Mouse (Mus musculus): Measurements from ENCODE around the gene Swap70. TPM values are rescaled to one million over a fixed set of nuclear protein-coding genes. Genes with fewer than 3 reads are reported as not detected.
"Not testable (repeated sequence)": the region's sequence is repeated elsewhere in the genome, so short reads cannot be mapped to it uniquely, and the experiment has no call there.

The Swap70 gene
- polyA plus RNA-seq, 1 experiment from 2014 or later: 22.7 TPM

DNA sequence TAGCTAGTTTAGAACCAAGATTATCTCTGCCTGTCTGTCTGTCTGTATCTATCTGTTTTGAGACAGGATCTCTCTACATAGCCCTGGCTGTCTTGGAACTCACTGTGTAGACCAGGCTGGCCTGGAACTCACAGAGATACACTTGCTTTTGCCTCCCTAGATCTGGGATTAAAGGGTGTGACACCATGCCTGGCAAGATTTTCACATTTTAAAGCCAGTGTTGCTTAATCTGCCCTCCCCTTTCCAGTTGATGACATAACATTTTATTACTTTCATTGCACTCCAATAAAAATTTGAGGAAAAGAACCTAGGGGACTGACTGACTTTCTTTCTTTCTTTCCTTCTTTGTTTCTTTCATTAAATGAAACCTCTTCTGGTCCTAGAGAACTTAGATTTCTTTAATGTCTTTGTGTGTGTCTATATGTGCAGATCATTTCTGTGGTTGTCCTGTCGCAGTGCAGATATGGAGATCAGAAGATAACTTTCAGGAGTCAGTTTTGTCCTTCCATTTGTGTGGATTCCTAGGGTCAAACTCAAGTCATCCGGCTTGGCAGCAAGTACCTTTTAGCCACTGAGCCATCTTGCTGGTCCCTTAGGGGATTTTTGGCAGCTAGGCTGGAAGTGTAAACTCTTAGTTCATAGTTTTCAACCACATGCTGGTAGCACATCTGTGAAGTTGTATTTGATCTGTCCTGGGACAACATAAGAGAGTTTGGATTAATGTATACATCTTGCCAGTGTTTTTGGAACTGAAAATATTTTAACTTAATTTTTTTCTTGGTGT is 2.4 kb downstream of the Swap70 start:
- Histone ChIP-seq H3K27ac (replicated peaks; ENCODE audit: low read depth, low read length) (no peak overlapping the region), H3K36me3 (replicated peaks; ENCODE audit: control insufficient read depth, insufficient read depth, low read depth, low read length) (no peaks in the 10 kb centered on the region), H3K27me3 (ENCODE audit: control insufficient read depth, insufficient read depth, low read length) (no peaks in the 10 kb centered on the region), H3K4me1 (ENCODE audit: control insufficient read depth, insufficient read depth, low read length) (no peaks in the 10 kb centered on the region), H3K4me2 (ENCODE audit: low read depth, low read length) (no peak overlapping the region), H3K9me3 (replicated peaks; ENCODE audit: control insufficient read depth, low read length) (no peaks in the 10 kb centered on the region), H3K9ac (replicated peaks; ENCODE audit: low read length) (no peak overlapping the region), H3K4me3 (ENCODE audit: low read depth, low read length) (no peak overlapping the region)
- ATAC-seq (replicated peaks; ENCODE audit: insufficient number of reproducible peaks, low FRiP score, low TSS enrichment, low read depth) (no peak), DNase-seq (ENCODE audit: low spot score) (no peak)
- 77% methylated on average over 2 of the region's 2 CpGs for WGBS

DNA sequence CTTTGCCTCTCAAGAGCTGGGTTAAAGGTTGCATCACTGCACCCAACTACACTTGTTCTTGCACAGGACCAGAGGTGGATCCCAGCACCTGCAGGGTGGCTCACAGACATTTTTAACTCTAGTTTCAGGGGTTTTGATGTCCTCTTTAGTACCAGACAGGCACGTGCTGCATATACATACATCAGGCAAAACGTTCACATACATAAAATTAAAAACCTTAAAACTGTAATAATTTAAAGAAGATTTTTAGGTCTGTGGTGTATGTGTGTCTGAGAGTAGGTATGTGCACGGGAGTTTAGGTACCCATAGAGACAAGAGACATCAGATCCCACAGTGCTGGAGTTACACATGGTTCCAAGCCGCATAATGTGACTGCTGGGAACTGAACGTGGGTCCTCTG is 5.0 kb downstream of the Swap70 start:
- H3K27ac ChIP-seq (replicated peaks; ENCODE audit: low read depth, low read length): no peak overlapping the region
- WGBS: 93% methylated on average over 5 of the region's 5 CpGs
- no peaks in the 10 kb centered on the region for H3K36me3 ChIP-seq (replicated peaks; ENCODE audit: control insufficient read depth, insufficient read depth, low read depth, low read length)
- H3K4me1 ChIP-seq (ENCODE audit: control insufficient read depth, insufficient read depth, low read length): no peaks in the 10 kb centered on the region
- no peak overlapping the region for H3K9ac ChIP-seq (replicated peaks; ENCODE audit: low read length)
- no peak overlapping the region for H3K4me3 ChIP-seq (ENCODE audit: low read depth, low read length)
- H3K9me3 ChIP-seq (replicated peaks; ENCODE audit: control insufficient read depth, low read length): no peaks in the 10 kb centered on the region
- no peaks in the 10 kb centered on the region for H3K27me3 ChIP-seq (ENCODE audit: control insufficient read depth, insufficient read depth, low read length)
- no peak overlapping the region for H3K4me2 ChIP-seq (ENCODE audit: low read depth, low read length)
- ATAC-seq (replicated peaks; ENCODE audit: insufficient number of reproducible peaks, low FRiP score, low TSS enrichment, low read depth) (no peak), DNase-seq (ENCODE audit: low spot score) (no peak)

DNA sequence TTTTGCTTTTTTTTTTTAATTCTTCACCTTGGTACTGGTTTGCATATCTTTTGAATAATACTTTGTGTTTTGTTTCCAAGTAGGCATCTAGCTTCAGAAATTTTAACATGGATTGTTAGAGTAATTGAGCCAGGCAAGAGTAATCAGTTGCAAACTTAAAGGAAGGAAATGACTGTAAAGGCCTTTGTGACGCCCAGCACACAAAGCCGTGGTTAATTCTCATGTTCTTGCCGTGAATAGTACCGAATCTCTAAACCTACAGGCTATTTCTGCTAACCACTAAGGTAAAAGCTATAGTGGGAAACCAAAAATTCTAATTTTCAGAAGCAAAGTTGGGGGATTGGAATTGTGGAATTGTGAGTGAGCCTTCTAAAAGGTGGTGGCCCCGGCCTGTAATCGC is 8.5 kb downstream of the Swap70 start:
- Histone ChIP-seq H3K4me2 (ENCODE audit: low read depth, low read length) (no peak overlapping the region), H3K27me3 (ENCODE audit: control insufficient read depth, insufficient read depth, low read length) (no peaks in the 10 kb centered on the region), H3K9ac (replicated peaks; ENCODE audit: low read length) (no peak overlapping the region), H3K4me1 (ENCODE audit: control insufficient read depth, insufficient read depth, low read length) (no peaks in the 10 kb centered on the region), H3K36me3 (replicated peaks; ENCODE audit: control insufficient read depth, insufficient read depth, low read depth, low read length) (no peaks in the 10 kb centered on the region), H3K9me3 (replicated peaks; ENCODE audit: control insufficient read depth, low read length) (no peaks in the 10 kb centered on the region), H3K27ac (replicated peaks; ENCODE audit: low read depth, low read length) (no peak overlapping the region), H3K4me3 (ENCODE audit: low read depth, low read length) (no peak overlapping the region)
- WGBS: 77% methylated on average over 6 of the region's 6 CpGs
- DNase-seq (ENCODE audit: low spot score) (no peak), ATAC-seq (replicated peaks; ENCODE audit: insufficient number of reproducible peaks, low FRiP score, low TSS enrichment, low read depth) (no peak)

DNA sequence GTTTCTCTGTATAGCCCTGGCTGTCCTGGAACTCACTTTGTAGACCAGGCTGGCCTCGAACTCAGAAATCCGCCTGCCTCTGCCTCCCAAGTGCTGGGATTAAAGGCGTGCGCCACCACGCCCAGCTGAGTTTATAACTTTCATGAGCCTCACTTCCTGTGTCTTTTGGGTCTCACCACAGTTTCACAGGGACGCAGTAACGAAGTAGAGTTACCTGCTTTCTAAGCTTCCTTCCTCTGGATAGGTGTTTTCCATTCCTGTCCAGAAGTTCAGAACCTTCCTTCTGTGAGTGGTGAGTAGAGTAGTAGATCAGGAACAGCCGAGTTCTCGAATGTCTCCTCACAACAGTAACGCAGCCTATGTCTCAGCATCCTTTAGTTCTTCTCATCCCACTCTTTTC is 9.6 kb downstream of the Swap70 start:
- not testable (repeated sequence) for H3K27ac ChIP-seq (replicated peaks; ENCODE audit: low read depth, low read length); H3K4me2 ChIP-seq (ENCODE audit: low read depth, low read length); H3K9me3 ChIP-seq (replicated peaks; ENCODE audit: control insufficient read depth, low read length); ATAC-seq (replicated peaks; ENCODE audit: insufficient number of reproducible peaks, low FRiP score, low TSS enrichment, low read depth); H3K27me3 ChIP-seq (ENCODE audit: control insufficient read depth, insufficient read depth, low read length); H3K9ac ChIP-seq (replicated peaks; ENCODE audit: low read length); DNase-seq (ENCODE audit: low spot score); H3K36me3 ChIP-seq (replicated peaks; ENCODE audit: control insufficient read depth, insufficient read depth, low read depth, low read length); H3K4me1 ChIP-seq (ENCODE audit: control insufficient read depth, insufficient read depth, low read length); H3K4me3 ChIP-seq (ENCODE audit: low read depth, low read length)
- 93% methylated on average over 9 of the region's 10 CpGs for WGBS

DNA sequence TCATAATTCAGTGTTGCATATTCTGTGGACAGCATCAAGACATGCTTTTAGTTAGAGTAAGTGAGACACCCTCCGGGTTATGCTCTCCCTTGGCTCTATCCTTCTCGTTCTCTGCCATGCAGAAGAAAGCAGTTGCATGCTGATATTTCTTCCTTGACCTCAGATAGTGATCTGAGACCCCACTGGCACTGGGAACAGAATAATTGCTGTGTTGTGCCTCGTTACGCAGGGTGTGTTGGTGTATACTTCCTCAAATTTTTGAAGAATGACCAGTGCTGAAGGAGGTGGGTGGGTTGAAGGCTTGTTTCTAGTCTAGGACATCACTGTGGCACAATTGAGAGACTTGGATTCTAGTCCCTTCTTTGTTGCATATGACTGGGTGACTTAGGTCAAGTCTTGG is 14.6 kb downstream of the Swap70 start:
- Histone ChIP-seq H3K4me2 (ENCODE audit: low read depth, low read length) (no peak overlapping the region), H3K4me1 (ENCODE audit: control insufficient read depth, insufficient read depth, low read length) (no peaks in the 10 kb centered on the region), H3K9me3 (replicated peaks; ENCODE audit: control insufficient read depth, low read length) (no peaks in the 10 kb centered on the region), H3K27me3 (ENCODE audit: control insufficient read depth, insufficient read depth, low read length) (no peaks in the 10 kb centered on the region), H3K4me3 (ENCODE audit: low read depth, low read length) (no peak overlapping the region), H3K9ac (replicated peaks; ENCODE audit: low read length) (no peak overlapping the region), H3K27ac (replicated peaks; ENCODE audit: low read depth, low read length) (no peak overlapping the region), H3K36me3 (replicated peaks; ENCODE audit: control insufficient read depth, insufficient read depth, low read depth, low read length) (no peaks in the 10 kb centered on the region)
- DNase-seq (ENCODE audit: low spot score): no peak
- no peak for ATAC-seq (replicated peaks; ENCODE audit: insufficient number of reproducible peaks, low FRiP score, low TSS enrichment, low read depth)
- 77% methylated on average over 4 of the region's 4 CpGs for WGBS

DNA sequence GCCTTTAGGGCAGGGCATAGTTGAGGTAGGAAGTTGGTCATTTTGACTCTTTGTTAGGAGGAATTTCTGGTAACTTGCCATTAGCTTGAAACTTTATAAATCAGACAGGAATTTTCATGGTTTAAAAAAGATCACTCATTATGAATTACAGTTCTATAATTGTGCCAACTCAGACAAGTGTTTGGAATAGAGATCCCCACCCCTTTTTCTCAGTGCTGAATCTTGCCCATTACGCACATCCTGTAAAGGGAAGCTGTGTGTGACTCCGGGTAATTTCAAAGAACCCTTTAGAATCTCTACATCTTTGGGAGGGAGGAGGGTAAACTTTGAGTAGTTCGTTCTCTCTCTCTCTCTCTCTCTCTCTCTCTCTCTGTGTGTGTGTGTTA is 15.9 kb downstream of the Swap70 start:
- ATAC-seq (replicated peaks; ENCODE audit: insufficient number of reproducible peaks, low FRiP score, low TSS enrichment, low read depth): no peak
- no peak overlapping the region for H3K4me3 ChIP-seq (ENCODE audit: low read depth, low read length)
- H3K9ac ChIP-seq (replicated peaks; ENCODE audit: low read length): no peak overlapping the region
- H3K36me3 ChIP-seq (replicated peaks; ENCODE audit: control insufficient read depth, insufficient read depth, low read depth, low read length): no peaks in the 10 kb centered on the region
- peak; percentile 8 for DNase-seq (ENCODE audit: low spot score)
- no peaks in the 10 kb centered on the region for H3K27me3 ChIP-seq (ENCODE audit: control insufficient read depth, insufficient read depth, low read length)
- H3K9me3 ChIP-seq (replicated peaks; ENCODE audit: control insufficient read depth, low read length): no peaks in the 10 kb centered on the region
- H3K27ac ChIP-seq (replicated peaks; ENCODE audit: low read depth, low read length): no peak overlapping the region
- H3K4me2 ChIP-seq (ENCODE audit: low read depth, low read length): no peak overlapping the region
- 38% methylated on average over 3 of the region's 3 CpGs for WGBS
- H3K4me1 ChIP-seq (ENCODE audit: control insufficient read depth, insufficient read depth, low read length): no peaks in the 10 kb centered on the region

DNA sequence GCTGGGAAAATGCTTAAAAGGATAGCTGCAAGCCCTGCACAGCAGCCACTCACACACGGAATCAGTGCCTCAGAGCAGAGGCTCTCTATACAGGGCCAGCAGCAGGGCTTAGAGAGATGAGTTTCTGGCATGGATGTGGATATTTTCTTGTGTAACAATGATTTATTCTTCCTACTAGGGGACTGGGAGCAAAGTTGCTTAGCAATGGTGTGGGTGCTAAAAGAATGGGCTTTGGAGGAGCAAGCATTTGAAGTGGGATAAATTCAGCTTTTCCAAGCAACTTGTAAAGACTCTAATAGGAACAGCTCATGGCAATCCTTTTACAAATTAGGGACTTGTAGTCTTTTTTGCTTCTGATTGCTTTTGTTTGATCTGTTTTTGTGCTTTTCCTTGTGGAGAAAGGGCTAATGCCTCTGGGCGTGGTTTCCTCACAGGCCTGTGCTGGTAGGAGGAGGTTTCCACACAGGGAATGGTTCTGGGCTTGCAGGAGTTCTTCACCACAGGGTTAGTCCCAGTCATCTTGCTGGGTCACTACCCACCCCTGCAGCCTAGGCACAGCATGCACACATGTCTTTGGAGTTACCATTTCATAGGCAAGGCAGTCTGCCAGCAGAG is 16.4 kb downstream of the Swap70 start:
- ATAC-seq (replicated peaks; ENCODE audit: insufficient number of reproducible peaks, low FRiP score, low TSS enrichment, low read depth): no peak

DNA sequence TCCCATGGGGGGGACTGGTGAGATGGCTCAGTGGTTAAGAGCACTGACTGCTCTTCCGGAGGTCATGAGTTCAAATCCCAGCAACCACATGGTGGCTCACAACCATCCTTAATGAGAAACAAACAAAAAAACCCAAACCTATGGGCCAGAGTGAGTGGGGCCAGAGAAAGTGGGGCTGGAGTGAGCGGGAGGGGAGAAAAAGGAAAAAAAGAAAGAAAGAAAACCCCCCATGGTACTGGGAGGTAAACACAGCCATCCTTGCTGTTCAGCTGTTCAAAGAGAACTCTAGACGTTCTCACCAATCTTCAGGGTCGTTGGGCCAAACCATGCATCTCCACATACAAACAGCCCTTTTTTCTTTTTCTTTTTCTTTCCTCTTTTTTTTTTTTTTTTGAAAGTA is 18.1 kb downstream of the Swap70 start:
- ATAC-seq (replicated peaks; ENCODE audit: insufficient number of reproducible peaks, low FRiP score, low TSS enrichment, low read depth) (no peak), DNase-seq (ENCODE audit: low spot score) (no peak)
- Histone ChIP-seq H3K36me3 (replicated peaks; ENCODE audit: control insufficient read depth, insufficient read depth, low read depth, low read length) (no peaks in the 10 kb centered on the region), H3K4me2 (ENCODE audit: low read depth, low read length) (no peak overlapping the region), H3K27me3 (ENCODE audit: control insufficient read depth, insufficient read depth, low read length) (no peaks in the 10 kb centered on the region), H3K27ac (replicated peaks; ENCODE audit: low read depth, low read length) (no peak overlapping the region), H3K4me3 (ENCODE audit: low read depth, low read length) (no peak overlapping the region), H3K9me3 (replicated peaks; ENCODE audit: control insufficient read depth, low read length) (no peaks in the 10 kb centered on the region), H3K9ac (replicated peaks; ENCODE audit: low read length) (no peak overlapping the region), H3K4me1 (ENCODE audit: control insufficient read depth, insufficient read depth, low read length) (no peaks in the 10 kb centered on the region)
- 77% methylated on average over 4 of the region's 4 CpGs for WGBS

More for the DNA sequence above, 16.4 kb downstream of the Swap70 start:
- 52% methylated on average over 2 of the region's 2 CpGs for WGBS
- no peaks in the 10 kb centered on the region for H3K27me3 ChIP-seq (ENCODE audit: control insufficient read depth, insufficient read depth, low read length)
- no peak overlapping the region for H3K9ac ChIP-seq (replicated peaks; ENCODE audit: low read length)
- no peaks in the 10 kb centered on the region for H3K9me3 ChIP-seq (replicated peaks; ENCODE audit: control insufficient read depth, low read length)
- H3K36me3 ChIP-seq (replicated peaks; ENCODE audit: control insufficient read depth, insufficient read depth, low read depth, low read length): no peaks in the 10 kb centered on the region
- DNase-seq (ENCODE audit: low spot score): no peak
- H3K4me2 ChIP-seq (ENCODE audit: low read depth, low read length): no peak overlapping the region
- H3K27ac ChIP-seq (replicated peaks; ENCODE audit: low read depth, low read length): no peak overlapping the region
- no peak overlapping the region for H3K4me3 ChIP-seq (ENCODE audit: low read depth, low read length)
- H3K4me1 ChIP-seq (ENCODE audit: control insufficient read depth, insufficient read depth, low read length): no peaks in the 10 kb centered on the region

All from embryonic facial prominence, embryonic 11.5 days (tissue).